Mouse (Mus musculus) hindbrain, postnatal 0 days (tissue): ENCODE measurements around the gene Zkscan1. TPM values are rescaled to one million over a fixed set of nuclear protein-coding genes. Genes with fewer than 3 reads are reported as not detected.
"Not testable (repeated sequence)": the region's sequence is repeated elsewhere in the genome, so short reads cannot be mapped to it uniquely, and the experiment has no call there.

ENCODE experiments used
- ATAC-seq: fragments of 200-750 bp; cut with Nextera tagmentation; 2 replicates; pipeline ENCODE4 v1.8.0; 2017; ENCODE audit warnings: mild to moderate bottlenecking, moderate TSS enrichment, moderate library complexity
- DNase-seq: peaks from one replicate; pipeline ENCODE4 v3.0.0-alpha.2; 2015; ENCODE audit warnings: low spot score
- H3K27ac ChIP-seq: fragments of 300-500 bp; sonication (generic); 2 replicates; pipeline ENCODE4 v1.5.1; 2014; ENCODE audit warnings: mild to moderate bottlenecking
- H3K27me3 ChIP-seq: fragments of 300-500 bp; sonication (generic); 2 replicates; pipeline ENCODE4 v1.6.1; 2014; ENCODE audit warnings: low read length, mixed read lengths; ENCODE audit not compliant: insufficient read depth
- H3K36me3 ChIP-seq: fragments of 300-500 bp; sonication (generic); 2 replicates; pipeline ENCODE4 v1.6.1; 2014; ENCODE audit warnings: low read length, mixed read lengths; ENCODE audit not compliant: insufficient read depth
- H3K4me1 ChIP-seq: fragments of 300-500 bp; sonication (generic); 2 replicates; pipeline ENCODE4 v1.6.1; 2014; ENCODE audit warnings: antibody characterized with exemption, low read length, mixed read lengths; ENCODE audit not compliant: insufficient read depth
- H3K4me2 ChIP-seq: fragments of 300-500 bp; sonication (generic); 2 replicates; pipeline ENCODE4 v1.6.1; 2014; ENCODE audit warnings: low read depth, mild to moderate bottlenecking, low read length, moderate library complexity, mixed read lengths
- H3K4me3 ChIP-seq: fragments of 300-500 bp; sonication (generic); 2 replicates; pipeline ENCODE4 v1.5.1; 2014; ENCODE audit warnings: low read length
- H3K9ac ChIP-seq: fragments of 300-500 bp; sonication (generic); replicated peaks from 2 replicates; pipeline ENCODE4 v1.6.1; 2014; ENCODE audit warnings: mild to moderate bottlenecking, low read length, moderate library complexity, mixed read lengths
- H3K9me3 ChIP-seq: fragments of 300-500 bp; sonication (generic); 2 replicates; pipeline ENCODE4 v1.6.1; 2016; ENCODE audit warnings: low read length, mixed read lengths
- CTCF ChIP-seq: IDR thresholded peaks from 2 replicates; pipeline ENCODE4 v1.5.1; 2016; ENCODE audit warnings: antibody characterized with exemption, control low read depth, low read depth
- WGBS: fragments of 180-500 bp; shearing (Covaris S2); extraction: QIAGEN DNeasy Blood & Tissue Kit; methylation state at CpG from one replicate; pipeline ENCODE4 v1.1.7; 2014; 5-methylcytosine and 5-hydroxymethylcytosine counted together
- polyA plus RNA-seq: library from polyadenylated mRNA; unstranded; fragments of >200 nt; fragmentation: Nextera tagmentation; extraction: Ambion mirVana; gene quantifications from 2 replicates; pipeline ENCODE4 v1.2.1, GENCODE M21; 2015
- total RNA-seq: library from RNA; depleted of rRNA; stranded (reverse); fragments of >200 nt; gene quantifications from 2 replicates; pipeline ENCODE4 v1.2.3, GENCODE M21; 2014; rRNA removed

Gene Zkscan1
- total RNA-seq: 36.8 and 37.8 TPM in 2 replicates
- polyA plus RNA-seq: 11.7 and 12.0 TPM in 2 replicates

GRCm38 (mm10) chr5:138084996-138085395, at the start of gene Zkscan1:
Gene Zkscan1, plus strand, starts transcription at chr5:138085084.
- no peak for TF ChIP-seq CTCF
- no peaks in the 10 kb centered on the region for H3K36me3 ChIP-seq
- peak within 1 kb of the TSS; percentile 99 for H3K4me3 ChIP-seq
- 0% methylated on average over 27 of the region's 27 CpGs for WGBS
- H3K27ac ChIP-seq: peak within 1 kb of the TSS; percentile 95
- no peaks in the 10 kb centered on the region for H3K9me3 ChIP-seq
- peak within 1 kb of the TSS; percentile 69 for H3K4me2 ChIP-seq
- peak within 1 kb of the TSS; percentile 98 for H3K9ac ChIP-seq
- H3K4me1 ChIP-seq: no peaks in the 10 kb centered on the region
- DNase-seq: peak; percentile 94
- H3K27me3 ChIP-seq: no peaks in the 10 kb centered on the region
- ATAC-seq: peak; percentile 98

- H3K36me3 ChIP-seq, H3K27ac ChIP-seq, H3K9ac ChIP-seq, H3K9me3 ChIP-seq, H3K4me2 ChIP-seq, H3K4me3 ChIP-seq, H3K4me1 ChIP-seq, DNase-seq, H3K27me3 ChIP-seq, ATAC-seq: not testable (repeated sequence)
- WGBS: no CpG with 5 or more reads among the region's 5 CpGs
Measured at GRCm38 (mm10) chr5:138052894-138053293, 32.0 kb upstream of the Zkscan1 start, which contains the start of gene Smok3c. Gene Smok3c, plus strand, starts transcription at chr5:138053194.

GRCm38 (mm10) chr5:138073803-138074202, 11.1 kb upstream of the Zkscan1 start:
- Histone ChIP-seq H3K9me3 (no peaks in the 10 kb centered on the region), H3K4me3 (no peak overlapping the region), H3K36me3 (no peaks in the 10 kb centered on the region), H3K9ac (no peak overlapping the region), H3K4me1 (no peaks in the 10 kb centered on the region), H3K27ac (no peak overlapping the region), H3K27me3 (no peaks in the 10 kb centered on the region), H3K4me2 (no peak overlapping the region)
- no peak for DNase-seq
- no peak for TF ChIP-seq CTCF
- no peak for ATAC-seq
- 89% methylated on average over 4 of the region's 4 CpGs for WGBS

- Histone ChIP-seq H3K27me3 (no peaks in the 10 kb centered on the region), H3K9me3 (no peaks in the 10 kb centered on the region), H3K27ac (no peak overlapping the region), H3K4me3 (no peak overlapping the region), H3K9ac (no peak overlapping the region), H3K4me1 (no peaks in the 10 kb centered on the region), H3K36me3 (no peaks in the 10 kb centered on the region), H3K4me2 (no peak overlapping the region)
- no peak for DNase-seq
- no peak for ATAC-seq
- no peak for TF ChIP-seq CTCF
- 74% methylated on average over 3 of the region's 3 CpGs for WGBS
Measured at GRCm38 (mm10) chr5:138075684-138076083, 9.2 kb upstream of the Zkscan1 start.

GRCm38 (mm10) chr5:138076148-138076547, 8.7 kb upstream of the Zkscan1 start:
- Histone ChIP-seq H3K4me1 (no peaks in the 10 kb centered on the region), H3K36me3 (no peaks in the 10 kb centered on the region), H3K9me3 (no peaks in the 10 kb centered on the region), H3K4me2 (no peak overlapping the region), H3K27ac (no peak overlapping the region), H3K4me3 (no peak overlapping the region), H3K9ac (no peak overlapping the region), H3K27me3 (no peaks in the 10 kb centered on the region)
- no peak for ATAC-seq
- DNase-seq: no peak
- 58% methylated on average over 2 of the region's 2 CpGs for WGBS
- no peak for TF ChIP-seq CTCF

GRCm38 (mm10) chr5:138080456-138080855, 4.4 kb upstream of the Zkscan1 start:
- Histone ChIP-seq H3K27ac (no peak overlapping the region), H3K36me3 (no peaks in the 10 kb centered on the region), H3K4me1 (no peaks in the 10 kb centered on the region), H3K4me3 (no peak overlapping the region), H3K27me3 (no peaks in the 10 kb centered on the region), H3K9me3 (no peaks in the 10 kb centered on the region), H3K4me2 (no peak overlapping the region), H3K9ac (no peak overlapping the region)
- ATAC-seq (no peak), DNase-seq (no peak)
- 90% methylated on average over 5 of the region's 5 CpGs for WGBS
- no peak for TF ChIP-seq CTCF

- no peak for TF ChIP-seq CTCF
- no peak overlapping the region for H3K4me3 ChIP-seq
- H3K36me3 ChIP-seq: no peaks in the 10 kb centered on the region
- DNase-seq: no peak
- no peaks in the 10 kb centered on the region for H3K9me3 ChIP-seq
- no peak overlapping the region for H3K4me2 ChIP-seq
- no peaks in the 10 kb centered on the region for H3K4me1 ChIP-seq
- no peak for ATAC-seq
- H3K27ac ChIP-seq: no peak overlapping the region
- H3K27me3 ChIP-seq: no peaks in the 10 kb centered on the region
- H3K9ac ChIP-seq: no peak overlapping the region
- WGBS: 79% methylated on average over 9 of the region's 9 CpGs
Measured at GRCm38 (mm10) chr5:138081446-138081845, 3.4 kb upstream of the Zkscan1 start.
